Mouse (Mus musculus) MEL (cell line): Measurements from ENCODE around the gene BC017158. TPM values are rescaled to one million over a fixed set of nuclear protein-coding genes. Genes with fewer than 3 reads are reported as not detected.

Experiments used
- DNase-seq: peaks from one replicate; pipeline ENCODE4 v3.0.0; 2011; ENCODE audit warnings: low read depth, low spot score
- H3K27ac ChIP-seq: 2 replicates; pipeline ENCODE4 v1.5.1; 2012; ENCODE audit warnings: low read depth, mild to moderate bottlenecking, control low read depth, low read length, moderate library complexity; ENCODE audit not compliant: control insufficient read depth
- H3K27me3 ChIP-seq, 2 experiments: fragments of 150-350 bp in 1 of 2; sonication (generic) in 1 of 2; 2 replicates each; pipeline ENCODE4 v1.6.1; 2012; ENCODE audit warnings: low read length in 2 of 2, mild to moderate bottlenecking in 2 of 2, improper control_type of control experiment in 1 of 2, moderate library complexity in 1 of 2; ENCODE audit not compliant: insufficient read depth in 2 of 2, control insufficient read depth in 1 of 2
- H3K36me3 ChIP-seq, 2 experiments: 2 replicates each; pipeline ENCODE4 v1.6.1; 2012 to 2014; ENCODE audit warnings: low read length in 2 of 2, improper control_type of control experiment in 1 of 2, inconsistent platforms in 1 of 2, mild to moderate bottlenecking in 1 of 2; ENCODE audit not compliant: insufficient read depth in 2 of 2, control insufficient read depth in 1 of 2
- H3K4me1 ChIP-seq, 2 experiments: fragments of 150-350 bp in 1 of 2; sonication (generic) in 1 of 2; 2 replicates each; pipeline ENCODE4 v1.6.1; 2012; ENCODE audit warnings: low read length in 2 of 2, improper control_type of control experiment in 1 of 2, mild to moderate bottlenecking in 1 of 2; ENCODE audit not compliant: insufficient read depth in 2 of 2, control insufficient read depth in 1 of 2
- H3K4me3 ChIP-seq, 2 experiments: fragments of 150-350 bp in 1 of 2; sonication (generic) in 1 of 2; 2 replicates each; pipeline ENCODE4 v1.5.1; 2012; ENCODE audit warnings: low read depth in 2 of 2, low read length in 2 of 2, mild to moderate bottlenecking in 2 of 2, moderate library complexity in 2 of 2, control low read depth in 1 of 2, improper control_type of control experiment in 1 of 2; ENCODE audit not compliant: control insufficient read depth in 1 of 2, insufficient read depth in 1 of 2
- H3K79me2 ChIP-seq: 2 replicates; pipeline ENCODE4 v1.6.1; 2012; ENCODE audit warnings: mild to moderate bottlenecking, low read length, moderate library complexity; ENCODE audit not compliant: control insufficient read depth, poor library complexity, insufficient read depth
- H3K9ac ChIP-seq: 2 replicates; pipeline ENCODE4 v1.6.1; 2012; ENCODE audit warnings: low read depth, mild to moderate bottlenecking, control low read depth, low read length, moderate library complexity; ENCODE audit not compliant: control insufficient read depth, poor library complexity, severe bottlenecking
- H3K9me3 ChIP-seq: fragments of 150-350 bp; sonication (generic); replicated peaks from 2 replicates; pipeline ENCODE4 v1.6.1; 2012; ENCODE audit warnings: mild to moderate bottlenecking, low read length, improper control_type of control experiment, moderate library complexity; ENCODE audit not compliant: insufficient read depth
- CHD1 ChIP-seq: IDR thresholded peaks from 2 replicates; pipeline ENCODE4 v1.6.1; 2012; ENCODE audit warnings: low read depth, mild to moderate bottlenecking, inconsistent platforms, low read length, improper control_type of control experiment
- CHD2 ChIP-seq: IDR thresholded peaks from 2 replicates; pipeline ENCODE4 v1.6.1; 2011; ENCODE audit warnings: low read length, improper control_type of control experiment
- CTCF ChIP-seq, 3 experiments: IDR thresholded peaks in 2 of 3; conservative IDR thresholded peaks in 1 of 3; 2 replicates each; pipeline ENCODE4 v1.5.1; 2011 to 2012; ENCODE audit warnings: low read length in 3 of 3, low read depth in 2 of 3, mild to moderate bottlenecking in 2 of 3, improper control_type of control experiment in 1 of 3, inconsistent platforms in 1 of 3, mixed read lengths in 1 of 3, moderate library complexity in 1 of 3; ENCODE audit not compliant: control insufficient read depth in 1 of 3, insufficient read depth in 1 of 3, poor library complexity in 1 of 3, severe bottlenecking in 1 of 3
- E2F4 ChIP-seq: IDR thresholded peaks from 2 replicates; pipeline ENCODE4 v1.6.1; 2011; ENCODE audit warnings: low read depth, low read length, improper control_type of control experiment, borderline replicate concordance
- ELF1 ChIP-seq: IDR thresholded peaks from 2 replicates; pipeline ENCODE4 v1.6.1; 2014; ENCODE audit warnings: low read depth, mild to moderate bottlenecking, inconsistent platforms, low read length, improper control_type of control experiment, moderate library complexity
- EP300 ChIP-seq, 2 experiments: IDR thresholded peaks; 2 replicates each; pipeline ENCODE4 v1.6.1; 2011; ENCODE audit warnings: improper control_type of control experiment in 2 of 2, low read length in 2 of 2, low read depth in 1 of 2, mild to moderate bottlenecking in 1 of 2
- ETS1 ChIP-seq: IDR thresholded peaks from 2 replicates; pipeline ENCODE4 v1.6.1; 2012; ENCODE audit warnings: low read depth, mild to moderate bottlenecking, inconsistent platforms, low read length, improper control_type of control experiment, moderate library complexity
- GABPA ChIP-seq: IDR thresholded peaks from 2 replicates; pipeline ENCODE4 v1.6.1; 2012; ENCODE audit warnings: low read depth, mild to moderate bottlenecking, inconsistent platforms, low read length, improper control_type of control experiment, moderate library complexity
- GATA1 ChIP-seq: IDR thresholded peaks from 2 replicates; pipeline ENCODE4 v1.6.1; 2011; ENCODE audit warnings: low read depth, low read length, improper control_type of control experiment
- JUND ChIP-seq: IDR thresholded peaks from 2 replicates; pipeline ENCODE4 v1.6.1; 2011; ENCODE audit warnings: low read depth, mild to moderate bottlenecking, improper control_type of control experiment, low read length
- MAFK ChIP-seq: IDR thresholded peaks from 2 replicates; pipeline ENCODE4 v1.6.1; 2011; ENCODE audit warnings: low read depth, mild to moderate bottlenecking, low read length, improper control_type of control experiment, borderline replicate concordance
- MAX ChIP-seq: IDR thresholded peaks from 2 replicates; pipeline ENCODE4 v1.6.1; 2011; ENCODE audit warnings: low read length, improper control_type of control experiment
- MAZ ChIP-seq: IDR thresholded peaks from 2 replicates; pipeline ENCODE4 v1.6.1; 2012; ENCODE audit warnings: low read depth, mild to moderate bottlenecking, inconsistent platforms, low read length, improper control_type of control experiment
- NELFE ChIP-seq: IDR thresholded peaks from 2 replicates; pipeline ENCODE4 v1.6.1; 2011; ENCODE audit warnings: low read depth, low read length, improper control_type of control experiment
- NRF1 ChIP-seq: IDR thresholded peaks from 2 replicates; pipeline ENCODE4 v1.6.1; 2014; ENCODE audit warnings: low read depth, mild to moderate bottlenecking, inconsistent platforms, low read length, improper control_type of control experiment, moderate library complexity; ENCODE audit not compliant: poor library complexity, insufficient read depth, severe bottlenecking
- POLR2AphosphoS2 ChIP-seq: IDR thresholded peaks from 2 replicates; pipeline ENCODE4 v1.6.1; 2011; ENCODE audit warnings: low read length, improper control_type of control experiment
- POLR2AphosphoS5 ChIP-seq: IDR thresholded peaks from 2 replicates; pipeline ENCODE4 v1.6.1; 2012; ENCODE audit warnings: low read depth, borderline replicate concordance, mild to moderate bottlenecking, inconsistent platforms, low read length, moderate library complexity, mixed read lengths
- RAD21 ChIP-seq: IDR thresholded peaks from 2 replicates; pipeline ENCODE4 v1.6.1; 2011; ENCODE audit warnings: mild to moderate bottlenecking, low read depth, low read length, improper control_type of control experiment
- RCOR1 ChIP-seq: IDR thresholded peaks from 2 replicates; pipeline ENCODE4 v1.6.1; 2012; ENCODE audit warnings: low read depth, mild to moderate bottlenecking, inconsistent platforms, low read length, improper control_type of control experiment
- SIN3A ChIP-seq: IDR thresholded peaks from 2 replicates; pipeline ENCODE4 v1.6.1; 2012; ENCODE audit warnings: low read length, improper control_type of control experiment, inconsistent platforms
- SMC3 ChIP-seq: IDR thresholded peaks from 2 replicates; pipeline ENCODE4 v1.6.1; 2011; ENCODE audit warnings: low read depth, low read length, improper control_type of control experiment
- TBP ChIP-seq: IDR thresholded peaks from 2 replicates; pipeline ENCODE4 v1.8.0; 2011; ENCODE audit warnings: low read depth, low read length, improper control_type of control experiment
- TCF12 ChIP-seq: IDR thresholded peaks from 2 replicates; pipeline ENCODE4 v1.6.1; 2014; ENCODE audit warnings: low read depth, mild to moderate bottlenecking, inconsistent platforms, low read length, improper control_type of control experiment, moderate library complexity
- USF2 ChIP-seq, 2 experiments: IDR thresholded peaks; 2 replicates each; pipeline ENCODE4 v1.6.1; 2011 to 2012; ENCODE audit warnings: improper control_type of control experiment in 2 of 2, low read length in 2 of 2, borderline replicate concordance in 1 of 2, inconsistent platforms in 1 of 2, low read depth in 1 of 2, mild to moderate bottlenecking in 1 of 2; ENCODE audit not compliant: insufficient read depth in 1 of 2
- ZC3H11A ChIP-seq: IDR thresholded peaks from 2 replicates; pipeline ENCODE4 v1.6.1; 2012; ENCODE audit warnings: low read depth, mild to moderate bottlenecking, inconsistent platforms, low read length, improper control_type of control experiment
- ZKSCAN1 ChIP-seq: IDR thresholded peaks from 2 replicates; pipeline ENCODE4 v1.6.1; 2012; ENCODE audit warnings: low read depth, mild to moderate bottlenecking, inconsistent platforms, low read length, improper control_type of control experiment, moderate library complexity
- ZMIZ1 ChIP-seq: IDR thresholded peaks from 2 replicates; pipeline ENCODE4 v1.6.1; 2012; ENCODE audit warnings: low read depth, mild to moderate bottlenecking, inconsistent platforms, low read length, improper control_type of control experiment, moderate library complexity
- polyA plus RNA-seq, 2 experiments: library from polyadenylated mRNA; stranded (reverse) in 1 of 2; unstranded in 1 of 2; fragments of >175 nt in 1 of 2; fragments of >200 nt in 1 of 2; gene quantifications; 2 replicates each; pipeline versions ENCODE4 v1.2.1 to v1.2.4; 2012; ENCODE audit warnings: low replicate concordance in 2 of 2, low read depth in 1 of 2; ENCODE audit not compliant: insufficient read length in 2 of 2, insufficient read depth in 1 of 2, missing spikeins in 1 of 2
- total RNA-seq: library from RNA; depleted of rRNA; stranded (reverse); fragments of 300-350 nt; gene quantifications from 2 replicates; pipeline ENCODE4 v1.2.3, GENCODE M21; 2012

BC017158 gene
- total and polyA plus RNA-seq, 3 experiments = 19.8 to 41.6 TPM; not detected in 1

- no peaks in the 10 kb centered on the region for H3K79me2 ChIP-seq
- no peak overlapping the region for H3K27ac ChIP-seq
- DNase-seq = no peak
- peaks cover 3 to 4% of the 10 kb centered on the region in 2 experiments for H3K4me1 ChIP-seq
- TF ChIP-seq ZMIZ1 (no peak), GATA1 (no peak), MAX (no peak), MAZ (no peak), SIN3A (no peak), E2F4 (no peak), CTCF (IDR thresholded peaks at IDR 0.05 in 2 of 3, conservative IDR thresholded peaks at IDR 0.05 in 1 of 3; ENCODE audit: control insufficient read depth in 1 of 3, insufficient read depth in 1 of 3, low read depth in 2 of 3, low read length in 3 of 3, poor library complexity in 1 of 3, severe bottlenecking in 1 of 3) (no peak), SMC3 (no peak), GABPA (no peak), NELFE (no peak), TCF12 (no peak), ETS1 (no peak), POLR2AphosphoS5 (no peak), POLR2AphosphoS2 (no peak), TBP (no peak), USF2 (IDR thresholded peaks at IDR 0.05; ENCODE audit: borderline replicate concordance in 1 of 2, insufficient read depth in 1 of 2, low read depth in 1 of 2, low read length in 2 of 2) (no peak), ZC3H11A (no peak), RCOR1 (no peak), ZKSCAN1 (no peak)
- TF ChIP-seq, all 39 proteins: peak for 0
- H3K4me3 ChIP-seq = no peak overlapping the region
- peaks cover under 1 to 16% of the 10 kb centered on the region in 2 experiments for H3K36me3 ChIP-seq
- H3K27me3 ChIP-seq = no peaks in the 10 kb centered on the region
- no peaks in the 10 kb centered on the region for H3K9me3 ChIP-seq
- no peak overlapping the region for H3K9ac ChIP-seq
Observed at GRCm38 (mm10) chr7:128282532-128283244, 15.3 kb downstream of the BC017158 start.

DNA sequence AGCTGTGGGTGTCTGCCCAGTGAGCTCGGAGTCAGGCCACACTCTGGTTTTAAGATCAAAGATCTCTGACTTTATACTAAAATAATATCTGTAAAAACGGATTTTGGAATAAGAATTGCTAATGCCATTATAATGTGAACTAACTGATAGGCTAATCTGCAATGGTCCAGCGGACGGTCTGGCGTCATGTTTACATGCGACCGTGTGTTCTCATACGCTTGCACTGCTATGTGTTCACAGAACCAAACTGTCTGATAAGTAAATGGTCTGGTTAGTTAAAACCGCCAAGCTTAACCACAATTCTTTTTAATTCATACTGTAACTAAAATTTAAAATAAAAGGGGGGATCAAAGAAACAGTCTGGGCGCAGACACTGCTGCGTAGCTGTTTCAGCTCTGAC, 16.2 kb downstream of the BC017158 start:
- H3K79me2 ChIP-seq = no peaks in the 10 kb centered on the region
- TF ChIP-seq NRF1 (no peak), GATA1 (no peak), ZKSCAN1 (no peak), CHD1 (no peak), ELF1 (no peak), ZMIZ1 (no peak), MAFK (no peak), CTCF (IDR thresholded peaks at IDR 0.05 in 2 of 3, conservative IDR thresholded peaks at IDR 0.05 in 1 of 3; ENCODE audit: control insufficient read depth in 1 of 3, insufficient read depth in 1 of 3, low read depth in 2 of 3, low read length in 3 of 3, poor library complexity in 1 of 3, severe bottlenecking in 1 of 3) (no peak), RAD21 (no peak), ETS1 (no peak), GABPA (no peak), JUND (no peak), EP300 (IDR thresholded peaks at IDR 0.05; ENCODE audit: low read depth in 1 of 2, low read length in 2 of 2) (no peak), CHD2 (no peak), NELFE (no peak), POLR2AphosphoS5 (no peak), RCOR1 (no peak), MAZ (no peak)
- H3K4me1 ChIP-seq = no peaks in the 10 kb centered on the region

More for the DNA sequence above, 16.2 kb downstream of the BC017158 start:
- Histone ChIP-seq H3K36me3 (peaks cover 0 to 16% of the 10 kb centered on the region in 2 experiments; a peak in 2 of 4 replicates), H3K27ac (no peak overlapping the region), H3K9ac (no peak overlapping the region), H3K27me3 (no peaks in the 10 kb centered on the region), H3K4me3 (no peak overlapping the region), H3K9me3 (no peaks in the 10 kb centered on the region)
- no peak for DNase-seq
